Mouse (Mus musculus): ENCODE results near the gene Ncoa4. TPM values are rescaled to one million over a fixed set of nuclear protein-coding genes. Genes with fewer than 3 reads are reported as not detected.
"Not testable (repeated sequence)": the region's sequence is repeated elsewhere in the genome, so short reads cannot be mapped to it uniquely, and the experiment has no call there.

The Ncoa4 gene
- polyA plus RNA-seq, 1 experiment from 2014 or later: 102 TPM

- H3K4me3 ChIP-seq (ENCODE audit: low read depth, low read length); H3K9ac ChIP-seq (ENCODE audit: low read length); ATAC-seq (replicated peaks; ENCODE audit: low FRiP score); DNase-seq (ENCODE audit: low spot score); H3K36me3 ChIP-seq (ENCODE audit: control insufficient read depth, insufficient read depth, low read length); H3K4me2 ChIP-seq (ENCODE audit: low read depth, low read length, severe bottlenecking); H3K27ac ChIP-seq (ENCODE audit: low read depth, low read length); H3K4me1 ChIP-seq (replicated peaks; ENCODE audit: control insufficient read depth, insufficient read depth, low read length); H3K9me3 ChIP-seq (ENCODE audit: control insufficient read depth, low read length); H3K27me3 ChIP-seq (ENCODE audit: control insufficient read depth, insufficient read depth, low read length): not testable (repeated sequence)
- 92% methylated on average over 4 of the region's 5 CpGs for WGBS
Measured at GRCm38 (mm10) chr14:32176590-32176989, 16.9 kb downstream of the Ncoa4 start.

DNA sequence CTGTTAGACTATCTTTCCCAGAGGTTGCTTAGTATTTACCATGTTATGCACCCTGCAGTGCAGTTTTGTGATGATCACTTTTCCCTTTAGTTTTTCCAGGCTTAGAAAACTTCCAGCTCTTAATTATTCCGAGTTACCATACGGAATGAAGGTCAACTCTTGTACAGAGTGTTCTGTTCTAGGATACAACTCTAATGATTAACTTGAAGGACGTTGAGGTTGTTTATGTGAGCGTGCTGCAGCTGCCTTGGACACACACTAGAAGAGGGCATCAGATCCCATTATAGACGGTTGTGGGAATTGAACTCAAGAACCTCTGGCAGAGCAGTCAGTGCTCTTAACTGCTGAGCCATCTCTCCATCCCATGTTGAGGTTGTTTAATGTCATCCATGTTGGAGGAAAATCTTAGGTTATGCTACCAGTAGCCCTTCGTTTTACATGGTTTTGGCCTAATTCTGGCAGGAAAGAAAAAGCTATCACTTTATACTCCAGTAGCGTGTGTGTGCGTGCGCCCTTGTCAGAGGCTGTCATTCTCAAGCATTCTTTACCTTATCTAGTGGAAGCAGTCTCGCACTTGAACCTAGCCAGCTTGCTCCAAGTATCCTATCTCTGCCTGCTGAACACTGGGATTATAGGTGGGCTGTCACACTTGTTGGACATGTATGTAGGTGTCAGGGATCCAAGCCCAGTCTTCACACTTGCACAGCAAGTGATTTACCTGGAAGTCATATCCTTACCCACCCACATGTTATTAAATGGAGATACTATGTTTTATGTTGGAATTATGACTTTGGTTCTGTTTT, 19.9 kb downstream of the Ncoa4 start:
- Histone ChIP-seq H3K9ac (ENCODE audit: low read length) (no peak overlapping the region), H3K27ac (ENCODE audit: low read depth, low read length) (no peak overlapping the region), H3K4me3 (ENCODE audit: low read depth, low read length) (no peak overlapping the region), H3K36me3 (ENCODE audit: control insufficient read depth, insufficient read depth, low read length) (peaks cover 10% of the 10 kb centered on the region; the same call in 1 of the 2 replicates), H3K9me3 (ENCODE audit: control insufficient read depth, low read length) (no peaks in the 10 kb centered on the region), H3K4me2 (ENCODE audit: low read depth, low read length, severe bottlenecking) (no peak overlapping the region), H3K27me3 (ENCODE audit: control insufficient read depth, insufficient read depth, low read length) (no peaks in the 10 kb centered on the region), H3K4me1 (replicated peaks; ENCODE audit: control insufficient read depth, insufficient read depth, low read length) (no peaks in the 10 kb centered on the region)
- 92% methylated on average over 10 of the region's 10 CpGs for WGBS
- DNase-seq (ENCODE audit: low spot score) (no peak), ATAC-seq (replicated peaks; ENCODE audit: low FRiP score) (no peak)

- H3K36me3 ChIP-seq (ENCODE audit: control insufficient read depth, insufficient read depth, low read length): peaks cover 10% of the 10 kb centered on the region; the same call in 1 of the 2 replicates
- DNase-seq (ENCODE audit: low spot score) (no peak), ATAC-seq (replicated peaks; ENCODE audit: low FRiP score) (no peak)
- no peak overlapping the region for H3K27ac ChIP-seq (ENCODE audit: low read depth, low read length)
- no peaks in the 10 kb centered on the region for H3K4me1 ChIP-seq (replicated peaks; ENCODE audit: control insufficient read depth, insufficient read depth, low read length)
- no peak overlapping the region for H3K4me2 ChIP-seq (ENCODE audit: low read depth, low read length, severe bottlenecking)
- no peak overlapping the region for H3K4me3 ChIP-seq (ENCODE audit: low read depth, low read length)
- H3K9me3 ChIP-seq (ENCODE audit: control insufficient read depth, low read length): no peaks in the 10 kb centered on the region
- no peaks in the 10 kb centered on the region for H3K27me3 ChIP-seq (ENCODE audit: control insufficient read depth, insufficient read depth, low read length)
- WGBS: 92% methylated on average over 6 of the region's 6 CpGs
- no peak overlapping the region for H3K9ac ChIP-seq (ENCODE audit: low read length)
Measured at GRCm38 (mm10) chr14:32180861-32181260, 21.2 kb downstream of the Ncoa4 start.

DNA sequence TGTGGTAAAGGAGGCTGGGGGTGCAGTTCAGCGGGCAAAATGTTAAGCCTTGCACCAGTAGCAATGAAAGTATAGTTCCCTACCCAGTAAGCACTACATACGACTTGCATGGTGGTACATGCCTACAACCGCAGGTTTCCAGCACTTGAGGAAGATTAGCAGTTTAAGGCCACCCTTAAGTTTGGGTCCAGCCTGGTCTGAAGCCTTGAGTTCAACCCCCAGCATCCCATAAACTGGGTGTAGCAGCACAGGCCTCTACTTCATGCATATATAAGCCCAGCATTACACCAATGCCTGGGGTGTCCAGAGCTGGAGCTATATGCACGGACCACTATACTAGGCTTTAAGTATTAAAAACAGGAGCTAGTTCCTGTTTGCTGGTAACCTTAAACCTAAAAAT, 24.2 kb downstream of the Ncoa4 start:
- 92% methylated on average over 4 of the region's 4 CpGs for WGBS

GRCm38 (mm10) chr14:32190627-32191391, 31.1 kb downstream of the Ncoa4 start:
- no peak for DNase-seq (ENCODE audit: low spot score)
- H3K36me3 ChIP-seq (ENCODE audit: control insufficient read depth, insufficient read depth, low read length): peaks cover 8% of the 10 kb centered on the region
- 92% methylated on average over 6 of the region's 6 CpGs for WGBS
- H3K4me1 ChIP-seq (replicated peaks; ENCODE audit: control insufficient read depth, insufficient read depth, low read length): no peaks in the 10 kb centered on the region
- no peak overlapping the region for H3K27ac ChIP-seq (ENCODE audit: low read depth, low read length)
- ATAC-seq (replicated peaks; ENCODE audit: low FRiP score): no peak
- no peak overlapping the region for H3K4me3 ChIP-seq (ENCODE audit: low read depth, low read length)
- H3K9ac ChIP-seq (ENCODE audit: low read length): no peak overlapping the region
- H3K27me3 ChIP-seq (ENCODE audit: control insufficient read depth, insufficient read depth, low read length): no peaks in the 10 kb centered on the region
- no peaks in the 10 kb centered on the region for H3K9me3 ChIP-seq (ENCODE audit: control insufficient read depth, low read length)
- H3K4me2 ChIP-seq (ENCODE audit: low read depth, low read length, severe bottlenecking): no peak overlapping the region

More for the DNA sequence above, 24.2 kb downstream of the Ncoa4 start:
- H3K9me3 ChIP-seq (ENCODE audit: control insufficient read depth, low read length): no peaks in the 10 kb centered on the region
- no peaks in the 10 kb centered on the region for H3K4me1 ChIP-seq (replicated peaks; ENCODE audit: control insufficient read depth, insufficient read depth, low read length)
- no peak overlapping the region for H3K4me3 ChIP-seq (ENCODE audit: low read depth, low read length)
- no peak overlapping the region for H3K4me2 ChIP-seq (ENCODE audit: low read depth, low read length, severe bottlenecking)
- H3K27me3 ChIP-seq (ENCODE audit: control insufficient read depth, insufficient read depth, low read length): no peaks in the 10 kb centered on the region
- H3K27ac ChIP-seq (ENCODE audit: low read depth, low read length): no peak overlapping the region
- no peak overlapping the region for H3K9ac ChIP-seq (ENCODE audit: low read length)
- peaks cover 12% of the 10 kb centered on the region; the same call in 1 of the 2 replicates for H3K36me3 ChIP-seq (ENCODE audit: control insufficient read depth, insufficient read depth, low read length)
- no peak for DNase-seq (ENCODE audit: low spot score)
- no peak for ATAC-seq (replicated peaks; ENCODE audit: low FRiP score)

DNA sequence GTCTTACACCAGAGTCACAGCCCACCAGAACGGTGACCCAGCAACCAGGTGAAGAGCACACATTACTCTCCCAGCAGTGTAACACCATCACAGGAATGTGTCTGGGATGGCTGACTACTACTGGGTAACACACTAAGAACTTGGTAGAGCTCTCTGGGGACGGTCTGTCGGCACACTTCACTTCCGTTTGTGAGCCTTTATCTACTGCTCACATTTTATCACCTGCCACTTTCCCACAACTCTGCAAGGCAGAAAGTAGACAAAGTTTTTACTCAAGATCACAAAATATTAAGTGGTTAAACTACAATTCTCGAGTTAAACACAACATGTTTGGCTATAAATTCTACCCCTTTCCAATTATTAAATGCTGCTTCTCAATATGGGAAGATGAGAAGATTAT, 32.3 kb downstream of the Ncoa4 start:
- Histone ChIP-seq H3K27ac (ENCODE audit: low read depth, low read length) (no peak overlapping the region), H3K9me3 (ENCODE audit: control insufficient read depth, low read length) (no peaks in the 10 kb centered on the region), H3K36me3 (ENCODE audit: control insufficient read depth, insufficient read depth, low read length) (peaks cover 9% of the 10 kb centered on the region), H3K4me3 (ENCODE audit: low read depth, low read length) (no peak overlapping the region), H3K9ac (ENCODE audit: low read length) (no peak overlapping the region), H3K4me2 (ENCODE audit: low read depth, low read length, severe bottlenecking) (no peak overlapping the region), H3K4me1 (replicated peaks; ENCODE audit: control insufficient read depth, insufficient read depth, low read length) (no peaks in the 10 kb centered on the region), H3K27me3 (ENCODE audit: control insufficient read depth, insufficient read depth, low read length) (no peaks in the 10 kb centered on the region)
- 92% methylated on average over 5 of the region's 5 CpGs for WGBS
- no peak for DNase-seq (ENCODE audit: low spot score)
- no peak for ATAC-seq (replicated peaks; ENCODE audit: low FRiP score)

DNA sequence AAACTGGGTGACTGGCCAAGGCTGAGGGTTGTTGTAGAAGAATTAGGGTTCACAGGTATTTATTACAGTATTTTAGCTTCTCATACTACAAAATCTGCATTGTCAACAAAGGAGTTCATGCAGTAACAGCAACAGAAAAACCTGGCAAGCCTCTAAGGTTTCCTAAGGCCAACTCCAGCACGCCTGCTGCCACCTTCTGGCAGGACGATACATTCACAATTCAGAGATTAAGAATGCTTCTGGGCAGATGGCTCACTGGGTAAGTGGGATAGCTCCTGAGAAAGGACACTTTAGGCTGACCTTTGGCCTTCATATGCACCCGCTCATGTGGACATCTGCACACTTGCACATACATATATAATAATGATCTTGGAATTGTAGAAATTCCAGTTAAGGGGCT, 32.8 kb downstream of the Ncoa4 start:
- WGBS: 53% methylated on average over 3 of the region's 3 CpGs
- peaks cover 12% of the 10 kb centered on the region for H3K36me3 ChIP-seq (ENCODE audit: control insufficient read depth, insufficient read depth, low read length)
- ATAC-seq (replicated peaks; ENCODE audit: low FRiP score): no peak

GRCm38 (mm10) chr14:32193557-32193956, 33.9 kb downstream of the Ncoa4 start:
- H3K27me3 ChIP-seq (ENCODE audit: control insufficient read depth, insufficient read depth, low read length); H3K9ac ChIP-seq (ENCODE audit: low read length); H3K4me3 ChIP-seq (ENCODE audit: low read depth, low read length); H3K9me3 ChIP-seq (ENCODE audit: control insufficient read depth, low read length); ATAC-seq (replicated peaks; ENCODE audit: low FRiP score); H3K27ac ChIP-seq (ENCODE audit: low read depth, low read length); H3K36me3 ChIP-seq (ENCODE audit: control insufficient read depth, insufficient read depth, low read length); H3K4me1 ChIP-seq (replicated peaks; ENCODE audit: control insufficient read depth, insufficient read depth, low read length); H3K4me2 ChIP-seq (ENCODE audit: low read depth, low read length, severe bottlenecking); DNase-seq (ENCODE audit: low spot score): not testable (repeated sequence)
- 87% methylated on average over 5 of the region's 5 CpGs for whole genome bisulfite sequencing

More for the DNA sequence above, 32.8 kb downstream of the Ncoa4 start:
- H3K9ac ChIP-seq (ENCODE audit: low read length): no peak overlapping the region
- no peaks in the 10 kb centered on the region for H3K4me1 ChIP-seq (replicated peaks; ENCODE audit: control insufficient read depth, insufficient read depth, low read length)
- no peak overlapping the region for H3K27ac ChIP-seq (ENCODE audit: low read depth, low read length)
- no peak overlapping the region for H3K4me2 ChIP-seq (ENCODE audit: low read depth, low read length, severe bottlenecking)
- no peaks in the 10 kb centered on the region for H3K27me3 ChIP-seq (ENCODE audit: control insufficient read depth, insufficient read depth, low read length)
- DNase-seq (ENCODE audit: low spot score): peak; percentile 61
- no peaks in the 10 kb centered on the region for H3K9me3 ChIP-seq (ENCODE audit: control insufficient read depth, low read length)
- H3K4me3 ChIP-seq (ENCODE audit: low read depth, low read length): no peak overlapping the region

All from forebrain, embryonic 11.5 days (tissue).